In genomic region chr3:84068831-84069709, GRCm38 (mm10) we compare ENCODE assay signal across 14 mouse cellular contexts. TPM values are rescaled to one million over a fixed set of nuclear protein-coding genes. Genes with fewer than 3 reads are reported as not detected.
A peak's percentile ranks its signal among the peaks of the same experiment; 100 is the strongest.
DNase-seq lines count a peak whose midpoint lies in the region; TF ChIP-seq lines count a peak whose summit lies in the region.
"Had no signal": no experiment of that assay in that cellular context is flagged by ENCODE, and none has a peak within 500 bp of the region (broad histone marks: within the 10 kb centered on the region; RNA-seq: fewer than 3 reads in every experiment).

No protein-coding gene starts in this region.

- no peak overlapping the region for H3K27ac ChIP-seq in thymus, adult 2 months (ENCODE audit: control insufficient read depth, insufficient read depth, low read length)
- H3K27ac ChIP-seq: intestine, embryonic 15.5 days; limb, embryonic 15.5 days had no signal

- H3K27me3 ChIP-seq in thymus, adult 2 months (ENCODE audit: control insufficient read depth, insufficient read depth, low read length) = no peaks in the 10 kb centered on the region
- H3K27me3 ChIP-seq: intestine, embryonic 15.5 days; limb, embryonic 15.5 days had no signal

- H3K36me3 ChIP-seq in thymus, adult 2 months (ENCODE audit: control insufficient read depth, insufficient read depth, low read length) = no peaks in the 10 kb centered on the region
- H3K36me3 ChIP-seq: G1E; intestine, embryonic 15.5 days; limb, embryonic 15.5 days had no signal

- H3K4me1 ChIP-seq in thymus, adult 2 months (replicated peaks; ENCODE audit: control insufficient read depth, insufficient read depth, low read length) = peaks cover 14% of the 10 kb centered on the region
- H3K4me1 ChIP-seq: intestine, embryonic 15.5 days; limb, embryonic 15.5 days had no signal

- 22% methylated on average over 13 of the region's 13 CpGs for WGBS in thymus, adult 2 months

- TF ChIP-seq CTCF in thymus, adult 2 months (IDR thresholded peaks at IDR 0.05; ENCODE audit: borderline replicate concordance, control insufficient read depth, extremely low read depth, insufficient read depth, low read length, poor library complexity) = no peak

- DNase-seq in thymus, adult 18-20 months = peak; percentile 14 to 20
- DNase-seq in thymus, adult 2 months = no peak
- peak; percentile 29 for DNase-seq in brain, adult 2 months (ENCODE audit: low read depth, low spot score)
- DNase-seq in naive thymus-derived CD4-positive, alpha-beta T cell, adult 2 months (ENCODE audit: low read depth) = peak; percentile 40
- peak; percentile 26 for DNase-seq in thymus, postnatal 4 days
- DNase-seq in adrenal gland, adult 8-10 months = no peak
- no peak for DNase-seq in embryo, embryonic 10 days (ENCODE audit: low spot score)
- DNase-seq: gastrocnemius, postnatal 10 days; kidney, postnatal 25 days; layer of hippocampus, postnatal 36 days; lung, postnatal 10 days had no signal

- no peak for TF ChIP-seq POLR2A in thymus, adult 2 months (IDR thresholded peaks at IDR 0.05; ENCODE audit: control insufficient read depth, extremely low read depth, insufficient read depth, low read length, poor library complexity)

- H3K4me3 ChIP-seq in thymus, adult 2 months (ENCODE audit: control insufficient read depth, insufficient read depth, low read length) = no peak overlapping the region
- H3K4me3 ChIP-seq: intestine, embryonic 15.5 days; limb, embryonic 15.5 days had no signal

RNA-seq across cellular contexts. Expression of gene Tmem131l, which starts 29.1 kb away (rescaled TPM):
- 178 and 201 TPM in 2 replicates for polyA plus RNA-seq in thymus, adult 2 months (2012; rRNA removed)
- 10 to 100 TPM; 37.3 to 56.8 (median 50.1) TPM for total RNA-seq in adrenal gland, adult 8-10 months (2022)

Comparison
In these comparisons a context has a peak if more than half of its experiments do, and no peak if none do; other contexts are left out.
1. DNase-seq: peak in thymus, adult 18-20 months (2 of 2), brain, adult 2 months (single experiment), naive thymus-derived CD4-positive, alpha-beta T cell, adult 2 months (single experiment) and thymus, postnatal 4 days (single experiment); none in thymus, adult 2 months (single experiment), adrenal gland, adult 8-10 months (single experiment) and embryo, embryonic 10 days (single experiment).